Mouse (Mus musculus) G1E (cell line): Measurements from ENCODE around the gene Reln. TPM values are rescaled to one million over a fixed set of nuclear protein-coding genes. Genes with fewer than 3 reads are reported as not detected.

Source experiments
- ATAC-seq: 2 replicates; pipeline ENCODE4 v1.8.0; 2016; ENCODE audit warnings: mild to moderate bottlenecking; ENCODE audit not compliant: insufficient number of reproducible peaks, poor library complexity, low FRiP score, severe bottlenecking; ENCODE audit errors: extremely low read depth
- DNase-seq: peaks from one replicate; pipeline ENCODE4 v3.0.0; 2012; ENCODE audit warnings: low spot score
- H3K27me3 ChIP-seq: 2 replicates; pipeline ENCODE4 v1.6.1; 2012; ENCODE audit warnings: mild to moderate bottlenecking, low read length, inconsistent platforms; ENCODE audit not compliant: insufficient read depth
- H3K36me3 ChIP-seq: replicated peaks from 2 replicates; pipeline ENCODE3; 2012; ENCODE audit warnings: mild to moderate bottlenecking, inconsistent platforms
- H3K4me1 ChIP-seq: 2 replicates; pipeline ENCODE4 v1.6.1; 2012; ENCODE audit warnings: low read depth, low read length, inconsistent platforms, mixed read lengths; ENCODE audit not compliant: insufficient read depth
- H3K4me3 ChIP-seq: 2 replicates; pipeline ENCODE4 v1.5.1; 2012; ENCODE audit warnings: low read depth, mild to moderate bottlenecking, inconsistent platforms, low read length, moderate library complexity, mixed read lengths
- H3K9me3 ChIP-seq: replicated peaks from 2 replicates; pipeline ENCODE4 v1.6.1; 2012; ENCODE audit warnings: inconsistent platforms
- CTCF ChIP-seq: IDR thresholded peaks from 2 replicates; pipeline ENCODE4 v1.5.1; 2012; ENCODE audit warnings: low read depth, low read length, inconsistent platforms, mixed read lengths
- GATA1 ChIP-seq: IDR thresholded peaks from 2 replicates; pipeline ENCODE4 v1.6.1; 2012; ENCODE audit warnings: borderline replicate concordance, low read length, inconsistent platforms, mixed read lengths
- GATA2 ChIP-seq: IDR thresholded peaks from 2 replicates; pipeline ENCODE4 v1.6.1; 2012; ENCODE audit warnings: low read depth, low read length, inconsistent platforms, borderline replicate concordance
- POLR2AphosphoS5 ChIP-seq: IDR thresholded peaks from 2 replicates; pipeline ENCODE4 v1.6.1; 2012; ENCODE audit warnings: low read depth, low read length, inconsistent platforms; ENCODE audit not compliant: insufficient replicate concordance
- TAL1 ChIP-seq: conservative IDR thresholded peaks from 2 replicates; pipeline ENCODE4 v1.6.1; 2012; ENCODE audit warnings: low read depth, low read length, inconsistent platforms, mixed read lengths
- polyA plus RNA-seq: library from polyadenylated mRNA; stranded (reverse); fragments of >175 nt; gene quantifications from 2 replicates; pipeline ENCODE4 v1.2.3, GENCODE M21; 2012
- total RNA-seq, 2 experiments: library from RNA; stranded (forward) in 1 of 2; stranded (reverse) in 1 of 2; fragments of 200-1000 nt in 1 of 2; fragments of >200 nt in 1 of 2; fragmentation: Nextera tagmentation in 1 of 2; gene quantifications; 2 replicates each; pipeline ENCODE4 v1.2.3; 2014 to 2017

Reln gene
- total and polyA plus RNA-seq, 3 experiments = 0.04 to 42.8 (median 1.1) TPM

GRCm38 (mm10) chr5:22025746-22026145 lies 318.8 kb downstream of the Reln start:
- TF ChIP-seq POLR2AphosphoS5 (no peak), CTCF (no peak), TAL1 (no peak), GATA1 (no peak), GATA2 (no peak)
- H3K36me3 ChIP-seq = no peaks in the 10 kb centered on the region
- DNase-seq (no peak), ATAC-seq (no peak)
- no peaks in the 10 kb centered on the region for H3K4me1 ChIP-seq
- H3K4me3 ChIP-seq = no peak overlapping the region
- no peaks in the 10 kb centered on the region for H3K27me3 ChIP-seq
- no peaks in the 10 kb centered on the region for H3K9me3 ChIP-seq

DNA sequence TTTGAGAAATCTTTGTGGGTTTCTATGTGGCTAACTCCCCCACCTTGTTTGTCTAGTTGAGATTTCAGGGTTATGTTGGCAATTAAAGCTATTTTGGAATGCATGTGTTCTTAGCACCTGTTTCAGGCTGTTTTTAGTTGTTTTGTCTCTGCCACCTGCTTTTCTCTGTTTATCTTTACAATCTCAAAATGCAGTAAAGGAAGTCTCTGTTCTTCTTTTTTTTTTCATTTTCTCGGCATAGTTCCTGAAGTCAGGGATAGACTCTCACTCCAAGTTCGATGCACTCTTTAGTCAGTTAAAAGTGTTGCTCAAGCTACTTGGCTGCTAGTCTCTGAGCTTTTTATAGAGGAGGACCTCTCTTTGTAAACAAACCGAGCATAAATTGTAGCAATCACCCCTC lies 320.4 kb downstream of the Reln start:
- no peaks in the 10 kb centered on the region for H3K9me3 ChIP-seq
- no peak overlapping the region for H3K4me3 ChIP-seq
- H3K36me3 ChIP-seq = no peaks in the 10 kb centered on the region
- no peak for DNase-seq
- no peak for ATAC-seq
- H3K27me3 ChIP-seq = no peaks in the 10 kb centered on the region
- no peak for TF ChIP-seq GATA2
- TF ChIP-seq POLR2AphosphoS5 = no peak
- no peak for TF ChIP-seq CTCF
- no peak for TF ChIP-seq GATA1
- TF ChIP-seq TAL1 = no peak
- no peaks in the 10 kb centered on the region for H3K4me1 ChIP-seq

DNA sequence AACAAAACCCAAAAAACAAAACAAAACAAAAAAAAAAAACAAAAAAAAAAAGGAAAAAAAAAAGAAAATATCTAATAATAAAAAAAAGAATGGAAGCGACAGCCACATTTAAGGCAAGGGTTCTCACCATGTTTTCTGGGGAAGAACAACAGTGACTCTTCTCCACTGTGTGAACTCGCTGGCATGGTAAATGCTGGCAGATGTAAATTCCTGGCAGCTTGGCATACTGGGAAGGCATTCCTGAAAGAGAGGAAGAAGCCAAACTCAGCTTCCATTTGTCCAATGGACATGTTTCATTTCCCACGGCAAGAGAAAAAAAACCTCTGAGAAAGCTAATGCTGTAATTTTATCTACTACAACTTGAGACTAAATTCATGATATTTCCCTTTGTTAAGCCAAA lies 326.6 kb downstream of the Reln start:
- ATAC-seq = no peak
- Histone ChIP-seq H3K27me3 (no peaks in the 10 kb centered on the region), H3K4me3 (no peak overlapping the region), H3K9me3 (no peaks in the 10 kb centered on the region), H3K4me1 (no peaks in the 10 kb centered on the region), H3K36me3 (no peaks in the 10 kb centered on the region)
- no peak for DNase-seq
- TF ChIP-seq TAL1 = no peak
- TF ChIP-seq POLR2AphosphoS5 = no peak
- no peak for TF ChIP-seq GATA2
- TF ChIP-seq GATA1 = no peak
- TF ChIP-seq CTCF = no peak

DNA sequence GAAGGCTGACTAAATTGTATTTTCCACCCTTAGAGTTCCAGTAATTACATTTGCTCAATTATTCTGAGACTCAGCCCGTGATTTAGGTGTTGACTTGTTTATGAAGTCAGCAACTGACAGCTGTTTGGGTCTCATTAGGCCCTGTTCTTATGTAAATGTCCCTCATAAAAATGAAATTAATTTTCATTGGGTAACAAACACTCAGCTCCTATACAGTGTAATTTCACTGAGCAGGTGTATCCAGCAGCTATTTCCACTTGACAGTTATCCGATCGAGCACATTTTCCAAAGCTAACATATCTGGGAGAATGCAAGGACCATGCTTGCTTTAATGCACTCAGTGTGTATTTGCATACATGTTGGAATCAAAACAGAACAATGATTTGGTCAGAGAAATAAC lies 330.0 kb downstream of the Reln start:
- no peak overlapping the region for H3K4me3 ChIP-seq
- TF ChIP-seq POLR2AphosphoS5 = no peak
- no peak for TF ChIP-seq GATA2
- no peak for TF ChIP-seq TAL1
- TF ChIP-seq CTCF = no peak
- TF ChIP-seq GATA1 = no peak
- H3K9me3 ChIP-seq = no peaks in the 10 kb centered on the region
- DNase-seq (no peak), ATAC-seq (no peak)
- no peaks in the 10 kb centered on the region for H3K4me1 ChIP-seq
- H3K27me3 ChIP-seq = no peaks in the 10 kb centered on the region
- H3K36me3 ChIP-seq = no peaks in the 10 kb centered on the region

GRCm38 (mm10) chr5:22009142-22009541 lies 335.4 kb downstream of the Reln start:
- TF ChIP-seq TAL1 = no peak
- DNase-seq = no peak

GRCm38 (mm10) chr5:22007304-22008059 lies 337.0 kb downstream of the Reln start:
- Histone ChIP-seq H3K9me3 (no peaks in the 10 kb centered on the region), H3K4me3 (no peak overlapping the region), H3K4me1 (no peaks in the 10 kb centered on the region), H3K36me3 (no peaks in the 10 kb centered on the region), H3K27me3 (0 out of 2 replicates have a peak, but pooled peaks cover 2% of the 10 kb centered on the region)
- ATAC-seq = no peak
- TF ChIP-seq GATA2 (no peak), POLR2AphosphoS5 (no peak), TAL1 (no peak), CTCF (no peak), GATA1 (no peak)
- DNase-seq = no peak

More at GRCm38 (mm10) chr5:22009142-22009541, 335.4 kb downstream of the Reln start:
- Histone ChIP-seq H3K9me3 (no peaks in the 10 kb centered on the region), H3K4me1 (no peaks in the 10 kb centered on the region), H3K27me3 (0 out of 2 replicates have a peak, but pooled peaks cover 2% of the 10 kb centered on the region), H3K36me3 (no peaks in the 10 kb centered on the region), H3K4me3 (no peak overlapping the region)
- no peak for ATAC-seq
